Mouse (Mus musculus) limb, embryonic 10.5 days (tissue): ENCODE results near the gene Cand2. TPM values are rescaled to one million over a fixed set of nuclear protein-coding genes. Genes with fewer than 3 reads are reported as not detected.

Experiments used
- DNase-seq: peaks from one replicate; pipeline ENCODE4 v3.0.0-alpha.2; 2017; ENCODE audit warnings: low spot score
- H3K27ac ChIP-seq: fragments of 300-500 bp; sonication (generic); 2 replicates; pipeline ENCODE4 v1.5.1; 2016; ENCODE audit warnings: mild to moderate bottlenecking
- H3K27me3 ChIP-seq: fragments of 300-500 bp; sonication (generic); 2 replicates; pipeline ENCODE4 v1.6.1; 2016; ENCODE audit warnings: low read depth, mild to moderate bottlenecking; ENCODE audit not compliant: poor library complexity, severe bottlenecking
- H3K36me3 ChIP-seq: fragments of 300-500 bp; sonication (generic); 2 replicates; pipeline ENCODE4 v1.6.1; 2016; ENCODE audit warnings: mild to moderate bottlenecking, moderate library complexity
- H3K4me1 ChIP-seq: fragments of 300-500 bp; sonication (generic); 2 replicates; pipeline ENCODE4 v1.6.1; 2016
- H3K4me3 ChIP-seq: fragments of 300-500 bp; sonication (generic); 2 replicates; pipeline ENCODE4 v1.5.1; 2016; ENCODE audit warnings: mild to moderate bottlenecking, moderate library complexity
- H3K9me3 ChIP-seq: fragments of 300-500 bp; sonication (generic); replicated peaks from 2 replicates; pipeline ENCODE4 v1.6.1; 2016; ENCODE audit warnings: mild to moderate bottlenecking
- WGBS: fragments of 180-500 bp; shearing (Covaris S2); methylation state at CpG from one replicate; pipeline ENCODE4 v1.1.7; 2016; 5-methylcytosine and 5-hydroxymethylcytosine counted together
- microRNA-seq: library from miRNA; unstranded; fragments of <30 nt; microRNA quantifications from one replicate; pipeline ENCODE4, GENCODE M21; 2017
- polyA plus RNA-seq: library from polyadenylated mRNA; unstranded; fragments of >200 nt; fragmentation: Nextera tagmentation; extraction: Ambion mirVana; gene quantifications from 2 replicates; pipeline ENCODE4 v1.2.1, GENCODE M21; 2016

Gene Cand2
- polyA plus RNA-seq, 1 experiment from 2014 or later: 88.1 TPM

DNA sequence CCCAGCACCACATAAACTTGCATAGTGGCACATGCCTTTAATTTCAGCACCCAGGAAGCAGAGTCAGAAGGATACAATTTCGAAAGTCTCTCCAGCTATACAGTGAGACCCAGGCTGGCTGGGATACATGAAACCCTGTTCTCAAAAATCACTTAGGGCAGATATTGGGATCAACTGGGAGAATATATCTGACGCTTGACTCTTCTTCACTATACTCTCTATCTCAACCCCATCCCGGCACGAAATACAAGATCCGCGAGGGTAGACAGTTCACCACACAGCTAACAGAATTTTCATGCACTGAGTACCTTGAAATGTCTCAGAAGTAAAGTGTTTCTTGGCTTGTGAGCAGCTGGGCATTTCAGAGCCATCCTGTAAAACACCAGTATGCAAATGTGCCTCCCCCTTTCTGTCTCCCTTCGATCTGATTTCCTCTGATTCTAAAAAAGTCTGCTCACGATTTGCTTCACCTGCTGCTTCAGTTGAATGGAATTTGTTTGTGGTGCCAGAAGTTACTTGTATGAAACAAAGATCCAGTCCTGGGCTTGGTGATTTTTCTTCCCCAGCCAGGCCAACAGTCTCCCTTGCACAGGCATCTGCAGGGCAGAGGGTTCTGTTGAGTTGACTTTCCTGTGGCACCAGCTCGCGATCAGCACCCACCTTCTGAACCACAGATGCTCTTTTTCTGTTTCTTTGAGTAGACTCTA is 74.4 kb downstream of the Cand2 start:
- Histone ChIP-seq H3K27ac (no peak overlapping the region), H3K4me1 (peaks cover 16% of the 10 kb centered on the region), H3K9me3 (no peaks in the 10 kb centered on the region), H3K36me3 (peaks cover 61% of the 10 kb centered on the region), H3K4me3 (no peak overlapping the region), H3K27me3 (no peaks in the 10 kb centered on the region)
- no peak for DNase-seq
- 96% methylated on average over 10 of the region's 10 CpGs for WGBS

- Histone ChIP-seq H3K36me3 (peaks cover 32% of the 10 kb centered on the region), H3K9me3 (no peaks in the 10 kb centered on the region), H3K27ac (peak overlapping the region; percentile 90), H3K4me1 (peaks cover 25% of the 10 kb centered on the region), H3K4me3 (peak overlapping the region; percentile 77), H3K27me3 (no peaks in the 10 kb centered on the region)
- WGBS: 7% methylated on average over 20 of the region's 20 CpGs
- DNase-seq: no peak
These were observed 78.2 kb downstream of the Cand2 start for GRCm38 (mm10) chr6:115852446-115853090.

DNA sequence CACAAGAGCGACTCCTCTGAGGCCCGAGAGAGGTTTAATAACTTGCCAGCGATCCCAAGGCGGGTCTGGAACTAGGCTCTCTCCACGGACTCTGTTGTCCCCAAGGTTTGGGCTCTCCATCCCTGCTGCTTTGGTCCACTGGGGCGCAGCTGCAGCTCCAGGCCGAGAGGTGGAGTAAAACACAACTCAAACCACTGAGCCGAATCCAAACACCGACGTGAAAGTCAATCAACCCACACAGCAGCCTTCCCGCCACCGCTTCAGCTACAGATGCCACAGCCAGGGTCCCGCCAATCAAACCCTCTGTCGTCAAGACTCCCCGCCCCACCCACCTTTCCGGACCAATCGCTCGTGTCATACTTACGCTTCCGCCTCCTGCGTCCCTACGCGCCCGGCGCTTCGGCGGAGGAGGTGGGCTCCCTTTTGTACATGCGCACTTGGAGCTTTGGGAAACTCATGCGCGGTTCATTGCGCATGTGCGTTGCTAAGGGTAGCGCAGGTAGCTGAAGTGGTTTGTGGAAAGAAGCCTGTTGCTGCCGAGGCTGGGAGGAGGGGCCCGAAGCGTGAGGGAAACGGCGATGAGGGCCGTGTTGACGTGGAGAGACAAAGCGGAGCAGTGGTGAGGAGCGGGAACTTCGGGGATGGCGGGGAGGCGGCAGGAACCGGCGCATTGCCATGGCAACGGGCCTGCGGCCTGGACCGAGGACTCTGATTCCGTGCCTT is 78.9 kb downstream of the Cand2 start, which contains the start of the genes Mbd4 and Ift122:
Gene Mbd4, minus strand, starts transcription at position 281 of the 723 bp plus-strand sequence.
Gene Ift122, plus strand, starts transcription at position 380 of the 723 bp plus-strand sequence.
- H3K27ac ChIP-seq: peak within 1 kb of the TSS; percentile 90
- peak; percentile 95 for DNase-seq
- H3K9me3 ChIP-seq: no peaks in the 10 kb centered on the region
- WGBS: under 1% methylated on average over 51 of the region's 51 CpGs
- H3K4me3 ChIP-seq: peak within 1 kb of the TSS; percentile 77
- H3K4me1 ChIP-seq: peaks cover 25% of the 10 kb centered on the region
- peaks cover 25% of the 10 kb centered on the region for H3K36me3 ChIP-seq
- no peaks in the 10 kb centered on the region for H3K27me3 ChIP-seq

DNA sequence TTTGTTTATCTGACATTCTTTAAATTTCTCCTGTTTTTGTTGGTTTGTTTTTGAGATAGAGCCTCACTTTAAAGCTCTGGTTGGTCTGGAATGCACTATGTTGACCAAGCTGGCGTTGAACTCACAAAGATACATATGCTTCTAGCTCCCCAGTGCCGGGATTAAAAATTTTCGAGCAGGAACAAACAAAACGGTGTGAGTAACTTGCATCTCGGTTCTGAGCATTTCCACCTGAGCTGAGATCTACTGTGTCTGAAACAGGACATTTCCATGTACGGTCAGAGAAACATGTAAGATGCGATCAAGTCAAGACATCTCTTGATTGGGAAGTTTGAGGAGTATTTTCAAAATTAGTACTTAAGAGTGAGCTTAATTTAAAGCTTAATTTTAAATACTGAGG is 79.6 kb downstream of the Cand2 start:
- no peaks in the 10 kb centered on the region for H3K9me3 ChIP-seq
- no peak for DNase-seq

DNA sequence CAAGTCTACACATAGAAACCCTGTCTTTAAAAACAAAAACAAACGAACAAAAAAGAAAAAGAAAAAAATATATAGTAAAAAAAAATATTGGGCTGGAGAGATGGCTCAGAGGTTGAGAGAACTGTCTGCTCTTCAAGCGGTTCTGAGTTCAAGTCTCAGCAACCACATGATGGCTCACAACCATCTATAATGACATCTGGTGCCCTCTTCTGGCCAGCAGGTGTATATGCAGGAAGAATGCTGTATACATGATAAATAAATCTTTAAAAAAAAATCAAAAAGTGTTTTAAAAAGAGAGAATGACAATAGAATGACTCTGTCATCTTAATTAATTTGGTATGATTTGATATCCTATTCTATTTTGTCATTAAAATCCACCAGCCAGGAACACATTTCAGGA is 80.1 kb downstream of the Cand2 start:
- Histone ChIP-seq H3K9me3 (no peaks in the 10 kb centered on the region), H3K27me3 (no peaks in the 10 kb centered on the region), H3K4me1 (peaks cover 25% of the 10 kb centered on the region), H3K36me3 (peaks cover 13% of the 10 kb centered on the region), H3K4me3 (no peak overlapping the region), H3K27ac (peak overlapping the region; percentile 90; the same call in 1 of the 2 replicates)
- no peak for DNase-seq
- WGBS: 63% methylated on average over 2 of the region's 2 CpGs

More for the DNA sequence above, 79.6 kb downstream of the Cand2 start:
- Histone ChIP-seq H3K4me1 (peaks cover 25% of the 10 kb centered on the region), H3K27ac (peak overlapping the region; percentile 90), H3K36me3 (peaks cover 17% of the 10 kb centered on the region), H3K27me3 (no peaks in the 10 kb centered on the region), H3K4me3 (peak overlapping the region; percentile 77)
- 54% methylated on average over 7 of the region's 7 CpGs for WGBS

Small RNA genes lying within 50 kb of the gene (microRNA-seq; reads per million reads assigned to microRNA genes)
- gene Mir7660: not detected

Other genes with a start within 250 kb of the Cand2 start
- gene Tsen2, start 229.9 kb upstream of the Cand2 start, polyA plus RNA-seq: 34.5 and 39.7 TPM in 2 replicates
- 0.13 and 0.21 TPM in 2 replicates for gene Mkrn2os, start 182.0 kb upstream of the Cand2 start, polyA plus RNA-seq
- 30.7 and 33.0 TPM in 2 replicates for gene Mkrn2, start 172.6 kb upstream of the Cand2 start, polyA plus RNA-seq
- 121 TPM in 2 replicates for gene Raf1, start 97.9 kb upstream of the Cand2 start, polyA plus RNA-seq
- gene Tmem40, start 12.1 kb upstream of the Cand2 start, polyA plus RNA-seq: 0.95 and 1.8 TPM in 2 replicates
- 1,689 and 1,952 TPM in 2 replicates for gene Rpl32, start 34.2 kb downstream of the Cand2 start, polyA plus RNA-seq
- gene Efcab12, start 63.9 kb downstream of the Cand2 start, polyA plus RNA-seq: 0.49 and 0.66 TPM in 2 replicates
- 35.3 and 37.8 TPM in 2 replicates for gene Mbd4, start 78.8 kb downstream of the Cand2 start, polyA plus RNA-seq
- 28.0 and 34.2 TPM in 2 replicates for gene Ift122, start 78.9 kb downstream of the Cand2 start, polyA plus RNA-seq
- gene Rho, start 157.2 kb downstream of the Cand2 start, polyA plus RNA-seq: 0.24 and 0.31 TPM in 2 replicates
- not detected in 2 replicates for gene H1foo, start 170.4 kb downstream of the Cand2 start, polyA plus RNA-seq
- 27.9 and 30.9 TPM in 2 replicates for gene Plxnd1, start 220.5 kb downstream of the Cand2 start, polyA plus RNA-seq